Mouse (Mus musculus) kidney, adult 11 months (tissue): ENCODE measurements around the gene Tspan5.

Experiments used
- DNase-seq: peaks from one replicate; pipeline ENCODE4 v3.0.0; 2022

Tspan5 gene

DNA sequence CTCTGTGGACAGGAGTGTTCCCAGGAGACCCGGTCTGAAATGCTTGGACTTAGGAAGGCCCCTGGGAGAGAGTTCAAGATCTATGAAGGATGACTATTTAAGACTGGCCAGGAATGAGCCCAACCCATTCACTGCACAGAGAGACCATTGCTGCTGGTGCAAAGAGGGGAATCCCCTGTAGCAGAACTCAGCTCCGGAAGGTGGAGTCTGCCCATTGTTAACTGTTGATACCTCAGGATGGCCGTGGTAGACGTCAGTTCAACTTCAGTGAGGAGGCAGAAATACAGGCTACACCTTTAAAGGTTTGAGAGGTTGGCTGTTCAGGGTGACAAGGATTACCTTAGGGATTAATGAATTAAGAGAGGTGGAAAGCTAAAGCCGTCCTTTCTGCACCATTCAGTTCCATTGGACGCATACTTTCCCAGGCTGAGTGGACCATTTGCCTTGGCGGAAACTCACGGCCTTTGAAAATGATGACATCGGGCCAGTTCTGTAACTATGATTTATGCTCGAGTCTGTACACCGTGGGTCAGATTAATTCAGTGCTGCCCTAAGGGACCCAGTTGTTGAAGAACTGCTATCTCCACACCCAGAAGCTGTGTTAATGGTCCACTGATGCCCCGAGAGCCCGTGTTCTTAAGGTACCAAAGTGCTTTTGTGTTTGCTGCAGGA is 71.3 kb downstream of the Tspan5 start:
- no peak for DNase-seq

DNA sequence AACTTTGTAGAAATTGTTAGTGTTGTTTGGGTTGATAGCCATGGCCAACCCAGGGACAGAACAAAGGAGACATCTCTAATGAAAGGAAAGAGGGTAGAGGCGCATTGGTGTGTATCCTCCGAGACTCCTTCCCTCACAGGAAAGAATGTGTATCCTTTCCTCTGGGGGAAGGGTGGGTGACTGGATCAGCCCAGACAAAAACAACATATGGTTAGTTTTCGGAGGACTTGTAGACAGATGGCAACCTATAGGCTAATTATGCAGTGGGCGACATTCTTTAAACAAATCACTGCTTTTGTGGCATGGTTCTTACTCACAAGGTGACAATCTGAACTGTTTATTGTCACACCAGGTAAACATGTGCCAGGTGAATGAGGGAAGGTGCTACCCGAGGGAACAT is 72.5 kb downstream of the Tspan5 start:
- no peak for DNase-seq

DNA sequence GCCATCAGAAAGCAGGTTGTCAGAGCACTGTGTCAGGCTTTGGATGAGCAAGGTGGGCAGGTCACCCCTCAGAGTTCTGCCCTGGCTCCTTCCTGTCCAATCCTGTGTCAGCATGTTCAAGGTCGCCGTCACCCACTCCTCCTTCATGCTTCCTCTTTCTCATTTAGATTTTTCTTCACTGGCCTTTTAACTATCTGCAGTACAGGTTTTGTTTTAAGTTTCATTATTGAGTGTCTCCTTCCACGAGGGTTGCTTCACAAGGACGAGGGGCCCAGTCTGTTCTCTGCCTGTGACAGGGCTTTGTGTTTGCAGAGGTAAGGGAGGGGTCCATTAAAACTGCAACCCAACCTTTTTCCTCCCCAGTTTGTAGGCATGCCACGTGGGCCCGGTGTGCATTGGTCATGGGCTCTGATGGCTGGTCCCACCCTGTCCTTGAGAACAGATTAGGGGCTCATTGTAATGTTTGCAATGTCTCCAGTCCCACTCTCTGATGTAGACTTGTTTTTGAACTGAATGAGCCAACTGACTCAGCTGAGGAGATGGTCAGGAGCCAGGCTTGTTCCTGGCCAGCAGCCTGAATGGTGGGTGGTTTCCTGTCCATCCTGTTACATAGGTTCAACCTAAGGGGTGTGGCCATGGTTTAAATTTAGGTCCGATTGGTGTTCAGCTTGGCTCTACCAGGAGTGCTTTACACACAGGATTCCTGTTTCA is 73.3 kb downstream of the Tspan5 start:
- DNase-seq: no peak

DNA sequence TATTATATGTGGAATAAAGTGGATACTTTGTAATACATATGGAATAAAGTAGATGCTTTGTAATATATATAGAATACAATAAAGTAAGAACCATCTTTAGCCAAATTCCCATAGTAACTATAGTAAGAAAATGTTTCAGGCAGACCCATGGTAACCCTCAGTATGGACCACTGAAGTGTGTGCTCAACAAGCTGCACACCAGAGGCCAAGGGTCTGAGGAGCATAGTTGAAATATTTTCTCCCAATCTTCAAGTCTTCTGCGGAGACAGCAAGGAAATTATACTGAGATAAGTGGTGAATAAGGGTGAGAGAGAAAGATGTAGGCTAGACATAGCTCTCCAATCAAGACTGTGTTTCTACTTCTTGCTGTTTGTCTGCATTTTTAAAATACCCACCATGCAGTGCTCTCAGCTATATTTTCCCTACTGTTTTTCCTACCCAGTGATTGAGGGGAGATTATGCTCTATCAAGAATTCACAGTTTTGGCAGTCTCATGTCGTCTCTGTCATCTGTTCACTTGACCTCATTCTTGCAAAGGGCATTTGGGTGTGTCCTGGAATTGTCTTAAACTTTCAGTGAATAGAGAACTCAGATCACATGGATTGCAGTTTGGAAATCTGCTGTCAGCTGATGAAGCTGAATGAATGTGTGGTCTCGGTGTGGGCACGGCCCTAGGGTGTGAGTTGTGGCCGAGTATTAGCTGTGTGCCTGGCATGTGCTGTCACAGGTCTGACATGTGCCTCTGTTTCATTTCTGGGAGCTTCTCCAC is 75.1 kb downstream of the Tspan5 start:
- no peak for DNase-seq

DNA sequence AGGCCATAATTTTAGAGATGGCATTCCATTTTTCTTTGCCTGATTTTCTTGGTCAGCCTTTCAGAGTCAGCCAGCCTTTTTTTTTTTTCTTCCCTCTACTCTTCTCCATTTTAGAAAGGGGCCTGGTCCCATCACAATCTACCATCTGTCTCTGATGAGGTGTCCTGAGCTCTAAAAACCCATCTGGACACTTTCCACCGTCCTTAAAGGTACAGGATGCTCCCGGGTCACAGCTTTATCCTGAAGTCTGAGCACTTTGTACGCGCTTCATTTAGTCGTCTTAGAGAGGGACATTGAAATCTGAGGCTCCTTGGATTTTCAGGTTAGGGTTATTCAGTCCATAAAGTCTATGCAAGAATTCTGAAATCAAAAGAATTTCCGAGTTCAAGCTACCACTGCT is 77.9 kb downstream of the Tspan5 start:
- DNase-seq: no peak

DNA sequence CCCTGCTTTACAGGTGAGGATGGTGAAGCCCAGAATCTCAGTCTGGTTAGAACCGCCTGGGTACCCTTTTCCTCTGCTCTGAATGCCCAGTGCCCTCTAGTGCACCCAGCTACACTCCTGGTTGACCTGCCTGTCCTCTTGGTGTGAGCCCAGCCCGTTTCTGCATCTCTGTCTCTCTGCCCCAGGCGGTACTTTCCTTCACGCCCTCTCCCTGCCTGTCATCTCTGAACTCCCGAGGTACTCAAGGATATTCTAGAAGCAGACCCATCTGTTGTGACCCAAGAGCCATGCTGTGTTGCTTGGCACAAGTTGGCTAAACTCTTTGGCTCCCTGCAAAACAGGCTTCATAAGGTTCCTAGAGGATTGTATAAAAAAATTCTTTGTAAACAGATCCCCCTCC is 78.3 kb downstream of the Tspan5 start:
- peak; percentile 33 for DNase-seq

DNA sequence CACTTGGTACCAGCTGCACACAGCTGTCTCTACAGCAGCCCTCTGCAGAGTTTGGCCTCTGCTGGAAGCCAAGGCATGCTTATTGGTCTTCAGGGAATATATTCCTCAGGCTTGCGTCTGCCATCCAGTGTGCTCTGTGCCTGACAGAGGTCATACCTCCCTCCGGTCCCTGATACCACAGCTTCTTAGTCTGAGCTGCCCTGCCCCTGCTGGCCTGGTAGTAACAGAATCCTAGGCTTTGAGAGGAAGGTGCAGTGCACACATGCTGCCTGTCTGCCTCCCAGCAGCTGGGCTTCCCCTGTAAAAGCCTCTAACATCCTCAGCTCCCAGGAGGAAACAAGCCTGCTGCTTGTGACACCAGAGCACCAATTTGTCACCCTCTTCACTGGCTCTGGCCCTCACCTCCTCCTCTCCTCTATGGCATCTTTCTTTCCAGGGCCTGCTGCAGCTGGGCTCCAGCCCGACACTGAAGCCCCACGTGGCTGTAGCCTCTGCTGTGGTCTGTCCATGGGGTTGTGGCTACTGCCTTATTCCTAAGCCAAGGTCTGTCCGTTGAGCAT is 80.0 kb downstream of the Tspan5 start:
- no peak for DNase-seq

DNA sequence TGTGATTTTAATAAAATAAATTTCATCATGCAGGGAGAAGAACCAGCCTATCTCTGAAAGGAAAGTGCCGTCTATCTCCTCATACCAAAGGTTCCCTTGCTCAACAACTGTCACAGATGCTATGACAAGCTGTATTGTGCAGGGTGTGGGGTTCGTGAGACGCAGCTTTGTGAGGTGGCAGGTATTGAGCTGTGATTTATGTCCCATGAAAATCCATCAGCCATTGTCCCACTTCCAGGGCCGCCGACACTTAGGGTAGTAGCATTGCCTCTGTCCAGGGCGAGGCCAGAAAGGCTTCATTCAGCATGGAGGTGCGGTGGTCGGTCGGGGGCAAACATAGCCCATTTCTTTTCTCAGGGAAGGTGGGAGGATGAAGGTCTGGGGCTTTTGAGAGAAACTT is 81.9 kb downstream of the Tspan5 start:
- DNase-seq: no peak

DNA sequence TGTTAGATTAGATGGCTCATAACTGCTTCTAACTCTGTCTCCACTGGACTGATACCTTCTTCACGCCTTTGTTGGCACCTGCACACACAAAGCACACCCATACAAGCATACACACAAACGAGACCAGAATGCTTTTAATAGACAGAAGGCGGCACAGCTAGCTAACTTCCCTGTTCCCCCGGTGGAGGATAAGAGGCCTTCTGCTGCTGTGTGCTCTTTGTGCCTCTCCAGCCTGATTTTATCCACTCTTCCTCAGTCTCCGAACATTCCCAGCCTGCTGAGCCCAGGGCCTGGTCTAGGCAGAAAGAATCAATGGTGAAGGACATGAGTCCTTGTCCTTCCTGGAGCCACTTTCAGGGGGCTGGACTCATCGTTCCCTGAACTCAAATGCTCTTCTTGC is 83.3 kb downstream of the Tspan5 start:
- DNase-seq: no peak

DNA sequence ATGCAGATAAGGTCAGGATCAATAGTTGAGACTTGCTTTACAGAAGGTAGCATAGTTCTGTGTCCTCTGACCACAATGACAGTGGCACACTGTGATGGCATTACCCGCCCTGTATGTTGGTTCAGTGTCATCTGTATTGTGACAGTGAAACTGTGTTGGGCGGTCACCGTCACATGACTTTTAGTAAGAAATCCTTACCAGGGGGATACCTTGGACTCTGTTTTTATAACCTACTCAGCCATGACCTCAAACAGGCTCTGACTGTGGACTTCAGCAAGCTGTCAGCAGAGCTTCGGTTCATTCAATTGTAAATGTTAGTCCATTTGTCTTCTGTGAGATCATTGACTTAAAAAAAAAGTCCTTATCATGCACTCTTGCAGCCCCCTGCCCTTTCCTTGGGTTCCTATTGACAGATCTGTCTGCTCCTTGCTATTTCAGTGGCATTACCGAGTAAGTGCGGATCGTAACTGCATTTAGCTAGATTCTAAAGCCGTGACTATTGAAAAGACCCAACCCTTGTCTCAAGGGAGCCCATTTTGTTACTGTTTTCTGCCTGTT is 84.3 kb downstream of the Tspan5 start:
- DNase-seq: no peak

DNA sequence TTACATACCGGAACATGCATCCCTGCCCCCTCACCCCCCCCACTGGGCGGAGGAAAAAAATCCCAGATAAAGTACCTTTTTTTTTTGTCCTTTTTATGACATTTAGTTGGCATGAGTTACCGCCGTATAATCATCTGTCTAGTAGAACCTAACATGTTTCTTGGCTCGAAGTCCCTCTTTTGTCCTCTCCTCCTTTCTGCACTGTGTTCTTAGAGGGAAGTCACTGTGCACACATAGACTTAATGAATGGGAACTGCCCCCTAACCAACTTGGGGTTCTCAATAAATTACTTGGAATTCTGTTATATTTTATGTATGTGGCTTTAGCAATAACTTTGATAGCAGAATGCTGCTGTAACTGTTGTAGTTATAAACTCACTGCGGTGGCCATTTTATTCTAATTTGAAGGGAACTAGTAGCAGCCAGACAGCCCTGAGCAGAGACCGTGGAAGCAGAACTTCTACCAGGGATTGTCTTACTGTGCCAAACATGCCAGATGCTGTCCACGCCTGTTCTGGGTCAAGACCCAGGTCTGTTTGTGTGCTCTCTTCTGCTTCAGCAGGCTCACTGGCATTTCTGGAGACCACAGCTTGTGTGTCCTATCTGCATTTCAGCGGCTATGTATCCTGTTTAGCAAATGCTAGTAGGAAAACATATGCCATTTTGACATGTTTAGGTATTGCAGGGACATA is 91.0 kb downstream of the Tspan5 start:
- peak; percentile 10 for DNase-seq

DNA sequence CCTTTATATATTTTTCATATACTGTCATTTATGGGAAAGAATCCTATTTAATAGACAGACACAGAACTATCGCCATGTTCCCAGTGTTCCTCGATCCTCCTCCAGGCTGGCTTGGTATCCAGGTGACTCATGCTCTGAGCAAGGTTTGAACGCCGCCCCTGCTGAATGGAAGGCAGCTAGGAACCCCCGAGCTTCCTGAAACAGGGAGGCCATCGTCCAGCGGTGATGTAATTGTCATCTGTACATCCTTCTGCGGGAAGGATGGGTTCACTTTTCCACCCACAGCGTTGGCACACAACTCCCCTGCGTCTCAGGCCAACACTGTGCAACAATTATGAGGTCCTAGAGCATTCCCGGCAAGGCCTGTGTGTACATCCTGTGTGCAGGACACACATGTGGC is 92.2 kb downstream of the Tspan5 start:
- no peak for DNase-seq

DNA sequence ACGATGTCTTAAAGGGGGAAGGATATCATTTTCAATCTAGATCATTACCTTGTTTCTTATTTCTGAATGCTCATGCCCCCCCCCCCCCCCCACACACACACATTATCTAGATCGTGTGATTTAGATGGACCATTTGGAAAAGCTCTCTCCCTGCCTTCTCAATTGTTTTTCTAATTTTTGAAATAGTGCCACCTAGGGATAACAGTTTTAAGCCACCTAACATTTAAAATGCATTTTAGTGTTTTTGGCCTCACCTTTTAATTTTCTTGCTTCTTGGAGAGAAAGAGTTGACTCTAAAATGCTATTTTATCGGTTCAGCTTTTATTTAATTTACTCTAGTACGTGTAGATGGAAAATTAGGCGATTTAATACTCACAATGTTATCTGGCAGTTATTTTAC is 94.9 kb downstream of the Tspan5 start:
- no peak for DNase-seq

DNA sequence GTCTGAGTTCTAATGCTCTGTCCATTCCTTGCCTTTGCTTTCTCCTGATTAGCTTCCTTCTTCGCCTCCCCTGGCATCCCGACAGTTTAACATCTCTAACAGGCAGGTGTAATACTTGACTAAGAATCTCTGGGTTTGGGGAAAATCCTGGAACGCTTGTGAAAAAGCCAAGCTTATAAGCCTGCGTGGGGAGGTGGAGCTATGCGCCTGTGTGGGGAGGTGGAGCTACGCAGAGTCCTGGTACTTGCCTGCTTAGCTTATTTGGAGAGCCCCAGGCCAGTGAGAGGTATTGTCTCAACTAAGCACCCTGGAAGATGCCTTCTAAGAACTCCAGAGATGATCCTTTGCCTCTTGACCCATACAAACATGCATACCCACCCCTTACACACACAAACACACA is 95.7 kb downstream of the Tspan5 start:
- no peak for DNase-seq

DNA sequence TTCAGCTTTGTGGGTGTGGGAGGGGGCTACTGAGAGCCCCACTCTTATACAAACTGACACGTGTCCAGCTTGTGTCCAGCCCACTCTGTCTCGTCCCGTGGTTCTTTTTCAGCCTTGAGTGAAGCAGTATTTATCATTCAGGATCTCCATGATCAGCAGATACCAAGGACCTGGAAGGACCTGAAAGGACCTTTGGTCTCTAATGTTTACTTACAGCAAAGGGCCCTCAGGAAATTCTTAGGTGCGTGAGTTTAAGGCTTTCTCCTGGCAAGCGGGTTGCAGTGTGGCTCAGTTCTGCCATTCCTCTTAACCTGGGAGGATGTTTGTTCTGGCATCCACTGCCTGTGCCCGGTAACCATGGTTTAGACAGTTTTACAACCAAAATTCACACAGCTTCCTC is 97.7 kb downstream of the Tspan5 start:
- DNase-seq: no peak

DNA sequence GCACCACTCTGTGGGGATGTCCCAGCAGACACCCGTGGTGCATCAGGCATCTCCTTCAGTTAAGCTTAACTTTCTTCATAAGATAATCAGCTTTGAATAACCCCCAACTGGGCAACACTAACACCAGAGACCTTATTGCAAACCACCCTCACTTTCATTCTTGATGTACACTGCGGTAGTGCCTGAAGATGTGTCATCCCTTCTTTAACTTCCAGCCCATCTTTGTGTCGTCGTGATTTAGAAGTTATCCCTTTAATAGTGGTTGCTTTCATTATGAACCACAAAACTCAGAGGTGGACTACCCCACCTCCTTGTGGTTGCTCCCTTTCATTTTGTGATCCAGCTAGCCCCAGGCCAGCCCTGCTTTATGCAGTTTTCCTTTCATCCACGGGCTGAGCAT is 99.3 kb downstream of the Tspan5 start:
- DNase-seq: no peak

DNA sequence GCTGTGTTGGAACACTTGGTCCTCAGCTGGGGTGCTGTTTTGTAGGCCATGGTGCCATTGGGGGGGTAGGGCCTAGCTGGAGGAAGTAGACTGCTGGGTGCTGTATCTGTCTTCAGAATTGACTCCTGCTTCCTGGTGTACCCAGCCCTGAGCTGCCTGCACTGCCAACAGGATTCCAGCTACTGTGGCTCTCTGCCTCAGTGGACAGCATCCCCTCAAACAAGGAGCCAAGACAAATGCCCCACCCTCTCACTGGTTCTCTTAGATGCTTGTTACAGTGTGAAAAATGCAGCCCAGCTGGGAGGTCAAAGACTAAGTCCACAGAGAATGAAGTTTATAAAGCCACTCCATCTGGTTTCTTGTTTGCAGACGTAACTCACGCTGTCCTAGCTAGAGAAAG is 101.2 kb downstream of the Tspan5 start:
- no peak for DNase-seq

DNA sequence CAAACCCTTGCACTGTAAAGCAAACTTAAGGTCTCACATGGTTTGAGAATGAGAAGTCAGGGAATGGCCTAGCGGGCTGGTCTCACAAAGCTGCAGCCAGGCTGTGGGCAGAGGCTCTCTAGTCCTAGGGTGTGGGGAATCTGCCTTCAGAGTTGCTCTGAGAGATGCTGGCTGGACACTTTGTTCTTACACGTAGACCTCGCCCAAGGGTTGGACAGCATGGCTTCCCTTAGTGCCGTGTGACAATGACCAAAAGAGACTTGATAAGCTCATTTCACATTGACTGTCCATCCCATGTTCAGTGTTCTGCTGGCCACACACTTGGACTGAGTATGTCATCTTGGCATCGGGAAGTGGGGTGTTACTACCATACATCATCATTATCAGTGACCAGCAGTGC is 101.6 kb downstream of the Tspan5 start:
- no peak for DNase-seq

DNA sequence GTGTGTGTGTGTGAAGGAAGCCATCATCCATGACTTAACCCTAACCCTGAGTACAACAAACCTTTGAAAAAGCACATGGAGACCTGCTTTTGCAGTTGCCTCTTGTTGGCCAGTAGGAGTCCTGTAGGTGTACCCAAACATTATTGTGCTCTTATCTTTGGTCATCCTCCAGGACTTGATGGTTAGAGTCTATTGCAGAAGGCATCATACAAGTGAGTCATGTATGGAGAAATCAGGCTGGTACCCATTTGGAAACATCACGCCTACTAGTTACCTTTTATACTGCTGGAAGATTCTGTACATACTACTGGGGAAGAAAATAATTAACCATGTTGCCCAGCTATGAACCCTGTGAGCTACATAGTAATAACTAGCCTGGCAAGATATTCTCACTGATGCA is 103.8 kb downstream of the Tspan5 start:
- DNase-seq: no peak

DNA sequence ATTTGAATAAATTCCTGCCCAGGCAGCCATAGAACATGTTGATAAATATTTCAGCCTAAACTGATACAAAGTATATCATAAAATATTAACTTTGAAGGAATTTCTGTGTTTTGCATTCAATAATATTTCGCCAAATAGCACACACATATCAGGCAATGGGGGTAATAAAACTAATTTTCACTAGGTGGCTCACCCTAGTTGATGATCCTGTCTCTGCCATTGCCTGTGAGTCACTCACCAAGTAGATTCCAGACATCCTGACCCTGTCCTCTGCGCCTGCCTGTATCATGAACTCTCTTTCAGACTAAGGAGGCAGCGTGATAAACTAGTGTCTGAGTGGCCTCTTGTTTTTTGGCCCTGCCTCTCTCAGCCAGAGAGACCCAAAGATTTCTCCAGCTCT is 105.8 kb downstream of the Tspan5 start:
- DNase-seq: no peak

DNA sequence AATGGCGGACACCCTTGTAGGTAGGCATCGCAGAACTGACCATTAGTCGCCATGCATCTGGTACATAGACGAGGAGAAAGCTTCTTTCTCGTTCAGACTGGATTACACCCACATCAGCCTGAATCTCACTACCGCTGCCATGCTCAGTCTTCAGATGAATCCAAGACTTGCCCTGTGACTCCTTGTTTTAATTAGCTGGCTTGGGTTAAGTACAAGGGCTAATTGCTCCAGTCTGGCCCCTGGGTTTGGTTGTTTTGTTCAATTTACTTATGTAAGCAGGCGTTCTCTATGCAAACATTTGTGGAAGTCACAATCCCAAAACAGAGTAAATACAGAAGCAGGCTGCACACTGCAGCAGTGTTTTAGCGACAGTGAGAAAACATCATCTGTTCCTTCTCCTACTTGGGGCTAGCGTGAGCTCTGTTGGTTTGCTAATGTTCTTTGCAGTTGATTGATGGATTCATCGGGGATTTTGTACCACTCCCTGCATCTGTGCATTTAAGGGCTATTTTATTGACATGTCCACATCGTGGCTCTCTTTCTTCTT is 107.8 kb downstream of the Tspan5 start:
- DNase-seq: no peak

DNA sequence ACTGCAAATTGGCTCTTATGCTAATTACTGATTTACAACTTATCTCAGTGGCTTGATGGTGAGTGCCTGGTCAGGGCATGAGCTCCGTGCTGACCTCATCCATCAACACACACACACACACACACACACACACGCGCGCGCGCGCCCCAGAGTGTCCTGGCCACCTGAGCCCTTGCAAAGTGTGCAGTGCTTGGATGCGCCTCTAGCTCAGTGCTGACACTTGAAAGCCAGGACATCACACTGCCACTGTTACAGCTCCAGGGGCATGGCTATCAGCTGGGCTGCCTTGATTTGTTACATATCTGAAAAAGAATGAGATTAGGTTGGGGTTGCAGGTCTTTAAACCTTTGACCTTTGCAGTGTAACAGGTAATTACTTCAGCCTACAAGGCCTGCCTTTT is 109.9 kb downstream of the Tspan5 start:
- DNase-seq: no peak
